Mouse (Mus musculus): Measurements from ENCODE around the gene Ccdc120. TPM values are rescaled to one million over a fixed set of nuclear protein-coding genes. Genes with fewer than 3 reads are reported as not detected.

The Ccdc120 gene
- total and polyA plus RNA-seq, 2 experiments from 2014 or later: 0.92 to 1.8 TPM

DNA sequence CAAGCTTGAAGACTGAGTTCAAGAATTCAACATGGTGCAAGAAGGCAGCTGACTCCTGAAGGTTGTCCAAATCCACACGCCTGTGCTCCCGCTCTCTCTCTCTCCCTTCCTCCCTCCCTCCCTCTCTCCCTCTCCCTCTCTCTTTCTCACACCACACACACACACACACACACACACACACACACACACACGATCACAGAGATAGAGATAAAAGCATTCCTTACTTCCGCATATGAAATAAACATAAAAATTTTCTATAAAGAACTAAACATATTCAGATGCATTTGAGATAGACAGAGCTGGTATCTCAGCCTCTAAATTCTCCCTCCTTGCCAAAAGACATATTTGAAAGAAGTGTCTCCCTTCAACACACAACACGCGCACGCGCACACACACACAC lies 5.3 kb downstream of the Ccdc120 start:
- DNase-seq (ENCODE audit: low spot score): no peak
- ATAC-seq (ENCODE audit: insufficient read depth, low read depth): no peak
- Histone ChIP-seq H3K4me1 (ENCODE audit: control insufficient read depth, insufficient read depth) (no peaks in the 10 kb centered on the region), H3K36me3 (replicated peaks; ENCODE audit: control insufficient read depth, insufficient read depth, low read length) (no peaks in the 10 kb centered on the region), H3K4me3 (ENCODE audit: low read depth, low read length) (no peak overlapping the region), H3K4me2 (ENCODE audit: low read depth, low read length) (no peak overlapping the region), H3K27me3 (ENCODE audit: control insufficient read depth, insufficient read depth, low read length) (no peaks in the 10 kb centered on the region), H3K9ac (replicated peaks; ENCODE audit: low read depth, low read length) (no peak overlapping the region), H3K27ac (ENCODE audit: low read depth) (no peak overlapping the region), H3K9me3 (replicated peaks; ENCODE audit: control insufficient read depth, low read length) (no peaks in the 10 kb centered on the region)
- TF ChIP-seq CTCF (IDR thresholded peaks at IDR 0.05; ENCODE audit: low read depth) (no peak), EP300 (IDR thresholded peaks at IDR 0.05; ENCODE audit: low read depth) (no peak)
- WGBS: 79% methylated on average over 8 of the region's 8 CpGs

GRCm38 (mm10) chrX:7744940-7745339 lies 5.8 kb downstream of the Ccdc120 start:
- TF ChIP-seq EP300 (IDR thresholded peaks at IDR 0.05; ENCODE audit: low read depth): no peak
- TF ChIP-seq CTCF (IDR thresholded peaks at IDR 0.05; ENCODE audit: low read depth): no peak
- Histone ChIP-seq H3K4me3 (ENCODE audit: low read depth, low read length) (no peak overlapping the region), H3K9ac (replicated peaks; ENCODE audit: low read depth, low read length) (no peak overlapping the region), H3K27me3 (ENCODE audit: control insufficient read depth, insufficient read depth, low read length) (no peaks in the 10 kb centered on the region), H3K27ac (ENCODE audit: low read depth) (no peak overlapping the region), H3K4me2 (ENCODE audit: low read depth, low read length) (no peak overlapping the region), H3K4me1 (ENCODE audit: control insufficient read depth, insufficient read depth) (no peaks in the 10 kb centered on the region), H3K9me3 (replicated peaks; ENCODE audit: control insufficient read depth, low read length) (no peaks in the 10 kb centered on the region), H3K36me3 (replicated peaks; ENCODE audit: control insufficient read depth, insufficient read depth, low read length) (no peaks in the 10 kb centered on the region)
- DNase-seq (ENCODE audit: low spot score) (no peak), ATAC-seq (ENCODE audit: insufficient read depth, low read depth) (no peak)
- 45% methylated on average over 1 of the region's 1 CpGs for WGBS

- Histone ChIP-seq H3K9ac (replicated peaks; ENCODE audit: low read depth, low read length) (no peak overlapping the region), H3K4me3 (ENCODE audit: low read depth, low read length) (no peak overlapping the region), H3K4me2 (ENCODE audit: low read depth, low read length) (no peak overlapping the region), H3K36me3 (replicated peaks; ENCODE audit: control insufficient read depth, insufficient read depth, low read length) (no peaks in the 10 kb centered on the region), H3K27me3 (ENCODE audit: control insufficient read depth, insufficient read depth, low read length) (no peaks in the 10 kb centered on the region), H3K27ac (ENCODE audit: low read depth) (no peak overlapping the region), H3K4me1 (ENCODE audit: control insufficient read depth, insufficient read depth) (no peaks in the 10 kb centered on the region), H3K9me3 (replicated peaks; ENCODE audit: control insufficient read depth, low read length) (no peaks in the 10 kb centered on the region)
- WGBS: 49% methylated on average over 5 of the region's 5 CpGs
- no peak for ATAC-seq (ENCODE audit: insufficient read depth, low read depth)
- no peak for DNase-seq (ENCODE audit: low spot score)
- TF ChIP-seq EP300 (IDR thresholded peaks at IDR 0.05; ENCODE audit: low read depth): no peak
- no peak for TF ChIP-seq CTCF (IDR thresholded peaks at IDR 0.05; ENCODE audit: low read depth)
These were observed 7.2 kb downstream of the Ccdc120 start for GRCm38 (mm10) chrX:7743470-7743869.

DNA sequence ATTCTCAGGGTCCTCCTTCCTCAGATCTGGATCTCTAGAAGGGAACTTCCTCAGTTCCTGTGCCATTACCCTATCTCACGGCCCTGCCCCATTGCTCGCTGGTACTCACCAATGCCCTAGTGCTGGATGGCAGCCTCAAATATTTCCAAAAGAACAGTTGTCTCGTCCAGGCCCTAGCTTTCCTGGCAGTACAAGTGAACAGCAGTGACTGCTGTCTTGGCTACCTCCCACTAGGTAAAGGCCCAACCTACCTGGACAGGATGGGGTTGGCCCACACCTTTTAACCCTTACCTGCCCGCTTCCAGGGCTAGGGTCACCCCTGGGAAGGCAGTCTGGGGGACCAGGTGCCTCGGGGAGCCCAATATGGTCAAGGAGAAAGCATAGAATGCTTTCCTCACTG lies 9.6 kb downstream of the Ccdc120 start:
- Histone ChIP-seq H3K9ac (replicated peaks; ENCODE audit: low read depth, low read length) (no peak overlapping the region), H3K27me3 (ENCODE audit: control insufficient read depth, insufficient read depth, low read length) (no peaks in the 10 kb centered on the region), H3K4me1 (ENCODE audit: control insufficient read depth, insufficient read depth) (no peaks in the 10 kb centered on the region), H3K27ac (ENCODE audit: low read depth) (no peak overlapping the region), H3K36me3 (replicated peaks; ENCODE audit: control insufficient read depth, insufficient read depth, low read length) (no peaks in the 10 kb centered on the region), H3K4me3 (ENCODE audit: low read depth, low read length) (no peak overlapping the region), H3K4me2 (ENCODE audit: low read depth, low read length) (no peak overlapping the region), H3K9me3 (replicated peaks; ENCODE audit: control insufficient read depth, low read length) (no peaks in the 10 kb centered on the region)
- TF ChIP-seq CTCF (IDR thresholded peaks at IDR 0.05; ENCODE audit: low read depth): no peak
- no peak for TF ChIP-seq EP300 (IDR thresholded peaks at IDR 0.05; ENCODE audit: low read depth)
- WGBS: 56% methylated on average over 5 of the region's 5 CpGs
- ATAC-seq (ENCODE audit: insufficient read depth, low read depth): no peak
- no peak for DNase-seq (ENCODE audit: low spot score)

DNA sequence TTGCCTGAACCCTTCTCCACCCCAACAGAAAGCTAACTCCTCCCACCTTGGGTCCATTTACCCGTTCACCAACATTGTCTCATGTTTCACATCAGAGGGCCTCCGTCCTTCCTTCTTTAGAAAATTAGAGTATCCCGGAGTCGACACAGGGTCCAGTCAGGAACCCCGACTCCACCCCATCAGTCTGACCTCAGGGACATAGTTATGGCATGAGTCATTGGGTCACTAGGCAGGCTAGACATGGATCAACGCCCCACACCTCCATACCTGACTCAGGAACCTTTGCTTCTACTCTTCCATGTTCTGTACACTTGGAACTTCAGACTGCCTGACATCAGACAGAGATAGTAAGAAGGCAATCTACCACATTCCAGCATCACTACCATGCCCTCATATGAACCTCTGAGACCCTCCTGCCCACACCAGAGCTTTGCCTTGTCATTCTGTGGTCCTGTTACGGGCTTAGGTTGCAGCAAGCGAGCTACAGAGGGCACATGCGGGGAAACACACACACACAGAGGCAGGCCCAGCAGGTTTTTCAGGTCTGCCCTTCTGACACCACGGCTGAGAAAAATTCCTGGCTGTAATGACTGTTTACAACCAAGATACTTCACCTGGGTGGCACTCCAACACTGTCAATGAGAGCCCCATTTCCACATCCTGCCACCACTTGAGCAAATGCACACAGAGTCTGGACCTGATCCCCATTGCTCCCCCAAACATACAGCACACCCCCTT lies 10.5 kb downstream of the Ccdc120 start:
- Histone ChIP-seq H3K4me1 (ENCODE audit: control insufficient read depth, insufficient read depth) (no peaks in the 10 kb centered on the region), H3K4me2 (ENCODE audit: low read depth, low read length) (no peak overlapping the region), H3K9ac (replicated peaks; ENCODE audit: low read depth, low read length) (no peak overlapping the region), H3K27ac (ENCODE audit: low read depth) (no peak overlapping the region), H3K36me3 (replicated peaks; ENCODE audit: control insufficient read depth, insufficient read depth, low read length) (no peaks in the 10 kb centered on the region), H3K27me3 (ENCODE audit: control insufficient read depth, insufficient read depth, low read length) (no peaks in the 10 kb centered on the region), H3K4me3 (ENCODE audit: low read depth, low read length) (no peak overlapping the region), H3K9me3 (replicated peaks; ENCODE audit: control insufficient read depth, low read length) (no peaks in the 10 kb centered on the region)
- 54% methylated on average over 10 of the region's 10 CpGs for WGBS
- ATAC-seq (ENCODE audit: insufficient read depth, low read depth) (no peak), DNase-seq (ENCODE audit: low spot score) (no peak)
- TF ChIP-seq EP300 (IDR thresholded peaks at IDR 0.05; ENCODE audit: low read depth) (no peak), CTCF (IDR thresholded peaks at IDR 0.05; ENCODE audit: low read depth) (no peak)
